Mouse (Mus musculus) forebrain, embryonic 11.5 days (tissue): ENCODE measurements at regions not wholly inside any gene's neighbourhood (a gene's known extent, or its start where the extent isn't known, plus 50 kb on each side); places are given as distances from the start of the nearest gene placed in this dataset.

Experiments used
- ATAC-seq: fragments of 200-750 bp; cut with Nextera tagmentation; replicated peaks from 2 replicates; pipeline ENCODE4 v1.8.0; 2017; ENCODE audit warnings: moderate TSS enrichment; ENCODE audit not compliant: low FRiP score
- DNase-seq: peaks from one replicate; pipeline ENCODE4 v3.0.0-alpha.2; 2017; ENCODE audit warnings: low spot score
- H3K27ac ChIP-seq: fragments of 300-500 bp; sonication (generic); 2 replicates; pipeline ENCODE4 v1.5.1; 2014; ENCODE audit warnings: low read depth, low read length
- H3K27me3 ChIP-seq: fragments of 300-500 bp; sonication (generic); 2 replicates; pipeline ENCODE4 v1.6.1; 2014; ENCODE audit warnings: mild to moderate bottlenecking, low read length, mixed read lengths; ENCODE audit not compliant: control insufficient read depth, insufficient read depth
- H3K36me3 ChIP-seq: fragments of 300-500 bp; sonication (generic); 2 replicates; pipeline ENCODE4 v1.6.1; 2014; ENCODE audit warnings: mild to moderate bottlenecking, low read length, moderate library complexity, mixed read lengths; ENCODE audit not compliant: control insufficient read depth, insufficient read depth
- H3K4me1 ChIP-seq: fragments of 300-500 bp; sonication (generic); replicated peaks from 2 replicates; pipeline ENCODE4 v1.6.1; 2014; ENCODE audit warnings: low read length, mixed read lengths; ENCODE audit not compliant: control insufficient read depth, insufficient read depth
- H3K4me2 ChIP-seq: fragments of 300-500 bp; sonication (generic); 2 replicates; pipeline ENCODE4 v1.6.1; 2014; ENCODE audit warnings: low read depth, mild to moderate bottlenecking, low read length, moderate library complexity, mixed read lengths; ENCODE audit not compliant: severe bottlenecking
- H3K4me3 ChIP-seq: fragments of 300-500 bp; sonication (generic); 2 replicates; pipeline ENCODE4 v1.5.1; 2014; ENCODE audit warnings: low read depth, low read length
- H3K9ac ChIP-seq: fragments of 300-500 bp; sonication (generic); 2 replicates; pipeline ENCODE4 v1.6.1; 2014; ENCODE audit warnings: low read length
- H3K9me3 ChIP-seq: fragments of 300-500 bp; sonication (generic); 2 replicates; pipeline ENCODE4 v1.6.1; 2016; ENCODE audit warnings: low read length, mixed read lengths; ENCODE audit not compliant: control insufficient read depth
- WGBS: fragments of 180-500 bp; shearing (Covaris S2); extraction: QIAGEN DNeasy Blood & Tissue Kit; methylation state at CpG from one replicate; pipeline ENCODE4 v1.1.7; 2014; 5-methylcytosine and 5-hydroxymethylcytosine counted together

DNA sequence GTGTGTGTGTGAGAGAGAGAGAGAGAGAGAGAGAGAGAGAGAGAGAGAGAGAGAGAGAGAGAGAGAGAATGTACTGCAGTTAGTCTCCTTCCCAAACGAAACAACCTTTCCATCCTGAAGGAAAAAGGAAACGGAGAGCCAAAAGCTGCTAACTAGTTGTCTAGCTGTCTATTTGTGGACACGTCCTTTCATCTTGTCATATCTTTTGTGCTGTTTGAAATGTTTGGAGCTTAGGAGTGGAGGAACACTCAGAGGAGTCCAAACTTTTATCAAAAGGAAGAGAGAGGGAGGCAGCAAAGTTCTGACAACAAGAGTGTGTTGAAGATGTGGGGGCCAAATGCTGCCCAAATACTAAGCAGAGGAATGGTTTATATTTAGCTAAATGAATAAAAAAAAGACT lies 246.6 kb downstream of the Tmem38b start:
- Histone ChIP-seq H3K4me1 (peaks cover 5% of the 10 kb centered on the region), H3K4me3 (no peak overlapping the region), H3K27me3 (no peaks in the 10 kb centered on the region), H3K27ac (peak overlapping the region; percentile 85), H3K36me3 (no peaks in the 10 kb centered on the region), H3K9me3 (no peaks in the 10 kb centered on the region; the same call in 1 of the 2 replicates), H3K9ac (no peak overlapping the region), H3K4me2 (no peak overlapping the region)
- 30% methylated on average over 3 of the region's 3 CpGs for WGBS
- ATAC-seq (peak; percentile 28; the same call in 1 of the 2 replicates), DNase-seq (no peak)

DNA sequence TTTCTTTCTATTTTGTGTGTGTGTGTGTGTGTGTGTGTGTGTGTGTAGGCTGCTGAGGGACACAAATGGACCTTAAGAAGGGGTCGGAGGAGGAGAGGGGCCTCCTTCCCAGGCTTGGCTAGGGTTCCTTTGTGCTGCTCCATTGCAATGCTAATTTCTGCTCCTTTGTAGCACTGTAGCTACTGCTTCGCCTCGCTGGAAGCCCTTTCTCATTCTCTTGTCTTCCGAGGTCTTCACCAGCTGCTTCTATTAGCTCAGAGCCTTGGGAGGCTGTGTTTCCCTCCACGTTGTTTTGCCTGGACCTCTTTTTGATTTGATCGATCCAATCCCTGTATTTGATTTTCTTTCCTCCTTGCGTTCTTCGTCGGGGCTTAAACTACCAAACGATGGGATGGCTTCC lies 247.1 kb downstream of the Tmem38b start:
- peak overlapping the region; percentile 85 for H3K27ac ChIP-seq
- no peak overlapping the region for H3K4me2 ChIP-seq
- H3K36me3 ChIP-seq: no peaks in the 10 kb centered on the region
- peak overlapping the region; percentile 12; the same call in 1 of the 2 replicates for H3K9ac ChIP-seq
- H3K9me3 ChIP-seq: no peaks in the 10 kb centered on the region; the same call in 1 of the 2 replicates
- peak; percentile 69 for DNase-seq
- no peak overlapping the region for H3K4me3 ChIP-seq
- 6% methylated on average over 10 of the region's 10 CpGs for whole genome bisulfite sequencing
- H3K4me1 ChIP-seq: peaks cover 5% of the 10 kb centered on the region
- H3K27me3 ChIP-seq: no peaks in the 10 kb centered on the region
- peak; percentile 95 for ATAC-seq

DNA sequence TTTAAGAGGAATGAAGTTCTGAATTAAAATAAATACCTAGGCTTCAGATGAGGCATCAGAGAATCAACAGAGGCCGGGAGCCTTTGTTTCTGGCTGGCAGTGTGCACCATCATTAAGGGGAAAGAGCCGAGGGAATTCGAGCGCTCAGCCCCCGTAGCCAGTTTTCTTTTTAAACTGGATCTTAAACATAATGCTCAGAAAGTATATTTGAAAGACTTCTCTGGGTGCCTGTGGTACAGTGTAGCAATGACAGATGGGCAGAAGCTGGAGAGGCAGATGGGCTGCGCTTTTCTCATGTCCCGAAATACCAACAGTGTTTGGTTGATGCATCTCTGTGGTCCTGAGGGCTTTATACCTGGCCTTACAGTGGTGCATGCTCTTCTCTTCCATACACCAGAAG lies 247.6 kb downstream of the Tmem38b start:
- 0 out of 2 replicates have a peak overlapping the region, but pooled peaks have one; percentile 12 for H3K4me2 ChIP-seq
- 33% methylated on average over 7 of the region's 7 CpGs for WGBS

DNA sequence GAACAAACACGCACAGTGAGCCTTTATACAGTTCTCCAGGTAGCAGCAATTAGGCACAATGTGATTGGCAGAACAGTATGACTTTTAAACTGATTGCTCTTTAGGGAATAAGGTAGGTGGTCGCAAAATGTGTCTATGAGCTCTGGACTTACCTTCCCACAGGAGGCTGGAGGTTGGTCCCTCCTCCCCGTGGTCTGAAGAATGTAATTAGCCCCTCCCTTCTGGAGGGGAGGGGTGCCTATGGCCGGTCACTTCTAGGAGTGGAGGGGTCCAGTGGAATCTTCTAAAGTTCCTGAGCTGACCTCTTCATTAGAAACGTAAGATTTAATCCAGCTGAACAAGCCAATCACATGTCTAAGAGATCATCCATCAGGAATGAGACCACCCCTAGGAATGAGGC lies 248.4 kb downstream of the Tmem38b start:
- Histone ChIP-seq H3K27ac (peak overlapping the region; percentile 85; the same call in 1 of the 2 replicates), H3K9ac (no peak overlapping the region)
- DNase-seq: no peak

More for the DNA sequence above, 247.6 kb downstream of the Tmem38b start:
- DNase-seq (no peak), ATAC-seq (no peak)
- Histone ChIP-seq H3K27me3 (no peaks in the 10 kb centered on the region), H3K4me3 (no peak overlapping the region), H3K36me3 (no peaks in the 10 kb centered on the region), H3K9ac (peak overlapping the region; percentile 12; the same call in 1 of the 2 replicates), H3K27ac (peak overlapping the region; percentile 85), H3K9me3 (no peaks in the 10 kb centered on the region; the same call in 1 of the 2 replicates), H3K4me1 (peaks cover 5% of the 10 kb centered on the region)

DNA sequence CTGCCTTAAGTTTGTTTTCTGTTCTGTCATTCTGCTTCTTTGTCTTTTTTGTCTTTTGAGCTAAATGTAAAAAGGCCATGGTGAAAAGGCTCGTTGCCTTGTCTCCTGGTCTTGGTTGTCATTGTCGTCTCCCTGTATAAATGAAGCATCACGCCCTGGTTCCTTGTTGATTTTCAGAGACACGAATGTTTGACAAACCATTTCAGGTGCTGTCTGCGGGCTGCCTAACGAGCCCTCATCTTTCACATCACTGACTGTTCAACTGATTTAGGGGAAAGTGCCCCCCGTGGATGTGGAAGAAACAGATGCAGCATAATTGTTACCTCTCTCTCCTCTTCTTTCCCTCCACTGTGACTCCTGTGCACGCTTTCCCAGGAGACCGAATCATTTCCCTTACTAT lies 254.7 kb downstream of the Tmem38b start:
- DNase-seq (no peak), ATAC-seq (no peak)
- H3K27ac ChIP-seq: no peak overlapping the region
- WGBS: 61% methylated on average over 9 of the region's 9 CpGs
- no peak overlapping the region for H3K4me3 ChIP-seq
- no peak overlapping the region for H3K9ac ChIP-seq
- no peaks in the 10 kb centered on the region for H3K9me3 ChIP-seq
- H3K27me3 ChIP-seq: no peaks in the 10 kb centered on the region
- H3K4me2 ChIP-seq: no peak overlapping the region
- no peaks in the 10 kb centered on the region for H3K4me1 ChIP-seq
- H3K36me3 ChIP-seq: no peaks in the 10 kb centered on the region

More for the DNA sequence above, 248.4 kb downstream of the Tmem38b start:
- Histone ChIP-seq H3K4me3 (no peak overlapping the region), H3K36me3 (no peaks in the 10 kb centered on the region), H3K9me3 (no peaks in the 10 kb centered on the region; the same call in 1 of the 2 replicates), H3K27me3 (no peaks in the 10 kb centered on the region), H3K4me2 (no peak overlapping the region), H3K4me1 (peaks cover 5% of the 10 kb centered on the region)
- 51% methylated on average over 5 of the region's 5 CpGs for WGBS
- no peak for ATAC-seq

DNA sequence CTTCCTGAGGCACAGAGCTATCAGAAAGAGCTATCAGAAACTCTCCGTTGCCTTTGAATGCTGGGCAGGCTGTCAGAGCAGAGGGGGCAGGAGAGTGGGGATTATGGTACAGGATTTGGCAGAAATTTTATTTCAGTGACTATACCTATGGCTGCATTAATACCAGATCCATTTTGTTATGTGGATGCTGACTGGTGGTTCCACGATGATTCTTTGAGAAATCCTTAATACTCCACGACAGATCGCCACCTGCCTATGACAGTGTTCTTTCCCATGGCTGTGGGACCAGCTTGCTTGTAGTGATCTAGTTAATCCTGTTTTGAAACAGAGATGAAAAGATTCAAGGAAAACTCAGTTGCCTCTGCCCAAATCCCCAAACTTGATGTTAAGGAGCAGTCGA lies 255.6 kb downstream of the Tmem38b start:
- DNase-seq: no peak
- WGBS: 88% methylated on average over 5 of the region's 5 CpGs

DNA sequence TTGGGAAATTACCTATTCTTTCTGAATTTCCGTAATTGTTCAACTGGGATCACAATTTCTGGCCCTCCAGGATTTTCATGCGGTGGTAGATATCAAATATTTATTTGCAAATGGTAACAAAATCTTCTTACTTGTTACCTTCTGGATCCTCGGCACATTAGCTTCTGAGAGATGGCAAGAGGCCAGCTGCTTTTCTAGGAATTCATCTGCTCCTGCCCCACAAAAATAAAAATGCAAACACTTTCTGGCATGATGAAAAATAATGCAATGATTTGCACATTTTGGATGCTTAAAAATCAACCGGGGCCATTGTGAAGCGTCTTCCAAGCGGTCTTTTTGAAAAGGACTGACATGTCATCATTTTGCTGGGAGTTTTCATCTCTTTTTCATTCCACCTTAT lies 258.9 kb downstream of the Tmem38b start:
- Histone ChIP-seq H3K36me3 (no peaks in the 10 kb centered on the region), H3K27ac (no peak overlapping the region), H3K4me1 (no peaks in the 10 kb centered on the region), H3K9ac (no peak overlapping the region), H3K9me3 (no peaks in the 10 kb centered on the region), H3K27me3 (no peaks in the 10 kb centered on the region), H3K4me2 (no peak overlapping the region), H3K4me3 (no peak overlapping the region)
- DNase-seq: no peak
- ATAC-seq: no peak
- 97% methylated on average over 6 of the region's 6 CpGs for WGBS

More for the DNA sequence above, 255.6 kb downstream of the Tmem38b start:
- Histone ChIP-seq H3K4me1 (no peaks in the 10 kb centered on the region), H3K36me3 (no peaks in the 10 kb centered on the region), H3K9ac (no peak overlapping the region), H3K27ac (no peak overlapping the region), H3K4me3 (no peak overlapping the region), H3K4me2 (no peak overlapping the region), H3K27me3 (no peaks in the 10 kb centered on the region), H3K9me3 (no peaks in the 10 kb centered on the region)
- no peak for ATAC-seq

DNA sequence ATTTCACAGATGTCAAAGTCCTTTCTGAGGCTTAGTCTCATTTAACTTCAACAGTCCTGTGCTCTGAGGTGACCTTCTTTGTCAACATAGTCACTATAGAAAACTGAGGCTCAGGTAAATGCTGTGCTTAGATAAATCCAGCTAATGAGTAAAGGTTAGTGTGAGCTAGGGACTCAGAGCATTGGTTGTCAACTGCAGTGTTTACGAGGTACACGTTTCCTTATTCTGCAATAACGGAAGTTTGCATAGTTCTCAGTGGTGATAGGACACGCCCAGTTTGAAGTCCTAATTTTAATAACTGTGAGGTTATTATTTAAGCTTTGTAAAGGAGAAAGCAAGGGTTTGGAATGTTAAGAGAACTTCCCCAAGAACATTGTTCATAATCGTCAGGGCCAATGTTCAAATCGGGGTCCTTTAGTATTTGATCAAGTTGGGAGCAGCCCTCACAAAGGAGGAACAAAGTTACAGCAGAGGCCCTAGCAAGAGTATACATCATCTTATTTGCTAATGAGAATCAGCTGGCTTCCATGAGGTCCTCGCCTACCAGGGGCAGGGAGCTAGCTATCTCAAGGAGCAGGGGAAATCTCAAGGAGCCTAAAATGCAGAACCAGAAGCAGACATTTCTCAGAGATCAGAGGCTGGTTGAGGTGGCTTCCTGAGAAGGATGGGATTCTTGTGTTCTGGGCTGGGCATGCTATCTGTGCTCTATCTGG lies 268.6 kb downstream of the Tmem38b start:
- WGBS: 86% methylated on average over 7 of the region's 7 CpGs
- ATAC-seq: no peak
- H3K9me3 ChIP-seq: no peaks in the 10 kb centered on the region
- no peaks in the 10 kb centered on the region for H3K4me1 ChIP-seq
- H3K27me3 ChIP-seq: no peaks in the 10 kb centered on the region
- no peak overlapping the region for H3K27ac ChIP-seq
- DNase-seq: no peak
- H3K9ac ChIP-seq: no peak overlapping the region
- H3K4me3 ChIP-seq: no peak overlapping the region
- no peaks in the 10 kb centered on the region for H3K36me3 ChIP-seq
- no peak overlapping the region for H3K4me2 ChIP-seq
